Comparison of ENCODE assay signal across 15 mouse cellular contexts in genomic region chr5:144047324-144047723, GRCm38 (mm10). TPM values are rescaled to one million over a fixed set of nuclear protein-coding genes. Genes with fewer than 3 reads are reported as not detected.
DNase-seq lines count a peak whose midpoint lies in the region; ATAC-seq lines count a peak whose summit lies in the region.
"Had no signal": no experiment of that assay in that cellular context is flagged by ENCODE, and none has a peak within 500 bp of the region (broad histone marks: within the 10 kb centered on the region; RNA-seq: fewer than 3 reads in every experiment).

No protein-coding gene starts in this region.

- no peaks in the 10 kb centered on the region for H3K9me3 ChIP-seq in embryonic facial prominence, embryonic 14.5 days (ENCODE audit: control insufficient read depth, low read length)
- H3K9me3 ChIP-seq in embryonic facial prominence, embryonic 10.5 days: no peaks in the 10 kb centered on the region
- H3K9me3 ChIP-seq in hindbrain, embryonic 16.5 days (ENCODE audit: control insufficient read depth, low read length): no peaks in the 10 kb centered on the region
- H3K9me3 ChIP-seq in limb, embryonic 13.5 days: no peaks in the 10 kb centered on the region

- H3K4me2 ChIP-seq in embryonic facial prominence, embryonic 14.5 days (ENCODE audit: low read depth, low read length): peak overlapping the region; percentile 18; the same call in 1 of the 2 replicates
- no peak overlapping the region for H3K4me2 ChIP-seq in hindbrain, embryonic 16.5 days (ENCODE audit: low read length)
- no peak overlapping the region for H3K4me2 ChIP-seq in limb, embryonic 13.5 days (replicated peaks)
- H3K4me2 ChIP-seq: lung, embryonic 14.5 days; midbrain, embryonic 11.5 days had no signal

- DNase-seq in embryonic facial prominence, embryonic 14.5 days (ENCODE audit: low spot score): no peak
- no peak for DNase-seq in embryonic facial prominence, embryonic 10.5 days (ENCODE audit: low spot score)
- peak; percentile 62 to 66 for DNase-seq in cerebellum, postnatal 10 days
- no peak for DNase-seq in kidney, adult 8-10 months
- DNase-seq in heart, adult 18-20 months: no peak
- no peak for DNase-seq in MN1 (ENCODE audit: low spot score)
- DNase-seq: gastrocnemius, postnatal 25 days; lung, embryonic 14.5 days had no signal

- H3K9ac ChIP-seq in embryonic facial prominence, embryonic 14.5 days (ENCODE audit: low read depth, low read length): 0 out of 2 replicates have a peak overlapping the region, but pooled peaks have one; percentile 8
- H3K9ac ChIP-seq in hindbrain, embryonic 16.5 days (ENCODE audit: low read depth, low read length): no peak overlapping the region
- H3K9ac ChIP-seq in limb, embryonic 13.5 days: 0 out of 2 replicates have a peak overlapping the region, but pooled peaks have one; percentile 31
- H3K9ac ChIP-seq: lung, embryonic 14.5 days had no signal

- H3K27me3 ChIP-seq in embryonic facial prominence, embryonic 14.5 days (replicated peaks; ENCODE audit: control insufficient read depth, insufficient read depth, low read length): no peaks in the 10 kb centered on the region
- no peaks in the 10 kb centered on the region for H3K27me3 ChIP-seq in embryonic facial prominence, embryonic 10.5 days (replicated peaks; ENCODE audit: low read depth, poor library complexity, severe bottlenecking)
- H3K27me3 ChIP-seq in hindbrain, embryonic 16.5 days (replicated peaks; ENCODE audit: control insufficient read depth, insufficient read depth, low read length): no peaks in the 10 kb centered on the region
- no peaks in the 10 kb centered on the region for H3K27me3 ChIP-seq in limb, embryonic 13.5 days

- H3K27ac ChIP-seq in embryonic facial prominence, embryonic 14.5 days (replicated peaks; ENCODE audit: low read depth, low read length): no peak overlapping the region
- H3K27ac ChIP-seq in embryonic facial prominence, embryonic 10.5 days (replicated peaks): no peak overlapping the region
- H3K27ac ChIP-seq in hindbrain, embryonic 16.5 days (ENCODE audit: low read depth, low read length): peak overlapping the region; percentile 25; the same call in 1 of the 2 replicates
- no peak overlapping the region for H3K27ac ChIP-seq in limb, embryonic 13.5 days

- ATAC-seq in embryonic facial prominence, embryonic 14.5 days (ENCODE audit: low read depth): no peak
- ATAC-seq in hindbrain, embryonic 16.5 days: no peak
- ATAC-seq in limb, embryonic 13.5 days (ENCODE audit: low FRiP score, low read depth): no peak
- ATAC-seq: inflammation-experienced regulatory T-cells, adult 6 months had no signal

- no peaks in the 10 kb centered on the region for H3K36me3 ChIP-seq in embryonic facial prominence, embryonic 14.5 days (ENCODE audit: control insufficient read depth, insufficient read depth, low read length)
- H3K36me3 ChIP-seq in embryonic facial prominence, embryonic 10.5 days (replicated peaks): no peaks in the 10 kb centered on the region
- no peaks in the 10 kb centered on the region for H3K36me3 ChIP-seq in hindbrain, embryonic 16.5 days (ENCODE audit: control insufficient read depth, insufficient read depth, low read length)
- H3K36me3 ChIP-seq in limb, embryonic 13.5 days: no peaks in the 10 kb centered on the region

- H3K4me3 ChIP-seq in embryonic facial prominence, embryonic 14.5 days (ENCODE audit: low read depth, low read length): no peak overlapping the region
- no peak overlapping the region for H3K4me3 ChIP-seq in embryonic facial prominence, embryonic 10.5 days
- H3K4me3 ChIP-seq in hindbrain, embryonic 16.5 days (ENCODE audit: low read length): no peak overlapping the region
- H3K4me3 ChIP-seq in limb, embryonic 13.5 days: no peak overlapping the region

- H3K4me1 ChIP-seq in embryonic facial prominence, embryonic 14.5 days (ENCODE audit: control insufficient read depth, insufficient read depth, low read length): no peaks in the 10 kb centered on the region
- peaks cover 7% of the 10 kb centered on the region; the same call in 1 of the 2 replicates for H3K4me1 ChIP-seq in embryonic facial prominence, embryonic 10.5 days
- no peaks in the 10 kb centered on the region for H3K4me1 ChIP-seq in hindbrain, embryonic 16.5 days (ENCODE audit: control insufficient read depth, insufficient read depth, low read depth, low read length)
- peaks cover 4% of the 10 kb centered on the region; the same call in 1 of the 2 replicates for H3K4me1 ChIP-seq in limb, embryonic 13.5 days

- WGBS in embryonic facial prominence, embryonic 14.5 days: 52% methylated on average over 13 of the region's 13 CpGs
- 67% methylated on average over 13 of the region's 13 CpGs for WGBS in embryonic facial prominence, embryonic 10.5 days
- 45% methylated on average over 13 of the region's 13 CpGs for WGBS in hindbrain, embryonic 16.5 days
- WGBS in limb, embryonic 13.5 days: 64% methylated on average over 13 of the region's 13 CpGs

RNA-seq across cellular contexts. Expression of gene Ocm, which starts 20.9 kb away (rescaled TPM):
- 0.34 and 1.1 TPM in 2 replicates for polyA plus RNA-seq in embryonic facial prominence, embryonic 14.5 days (2014; fragmentation: Nextera tagmentation; extraction: Ambion mirVana)
- polyA plus RNA-seq in embryonic facial prominence, embryonic 10.5 days (2016; fragmentation: Nextera tagmentation; extraction: Ambion mirVana): not detected in 2 replicates
- 0.59 TPM in 1 of 2 replicates, not detected in the other for polyA plus RNA-seq in hindbrain, embryonic 16.5 days (2015; fragmentation: Nextera tagmentation; extraction: Ambion mirVana)
- not detected in 2 replicates for polyA plus RNA-seq in limb, embryonic 13.5 days (2015; fragmentation: Nextera tagmentation; extraction: Ambion mirVana)
- not detected for total RNA-seq in heart, adult 18-20 months (2021)
- total RNA-seq: adrenal gland, adult 18-20 months; gastrocnemius, postnatal 25 days; MEL had no signal
- polyA plus RNA-seq: embryonic facial prominence, embryonic 11.5 days; inflammation-experienced regulatory T-cells, adult 6 months; lung, embryonic 14.5 days; midbrain, embryonic 11.5 days had no signal

RNA-seq across cellular contexts. Expression of gene Ccz1, which starts 32.6 kb away (rescaled TPM):
- 69.6 and 76.1 TPM in 2 replicates for polyA plus RNA-seq in embryonic facial prominence, embryonic 14.5 days (2014; fragmentation: Nextera tagmentation; extraction: Ambion mirVana)
- polyA plus RNA-seq in embryonic facial prominence, embryonic 10.5 days (2016; fragmentation: Nextera tagmentation; extraction: Ambion mirVana): 91.4 and 99.3 TPM in 2 replicates
- 73.6 and 78.4 TPM in 2 replicates for polyA plus RNA-seq in hindbrain, embryonic 16.5 days (2015; fragmentation: Nextera tagmentation; extraction: Ambion mirVana)
- 84.5 and 85.5 TPM in 2 replicates for polyA plus RNA-seq in limb, embryonic 13.5 days (2015; fragmentation: Nextera tagmentation; extraction: Ambion mirVana)
- total RNA-seq in heart, adult 18-20 months (2021): 10 to 100 TPM; 25.1 to 28.1 TPM

RNA-seq across cellular contexts. Expression of gene Lmtk2, which starts 52.9 kb away (rescaled TPM):
- polyA plus RNA-seq in embryonic facial prominence, embryonic 14.5 days (2014; fragmentation: Nextera tagmentation; extraction: Ambion mirVana): 3.7 and 4.2 TPM in 2 replicates
- 5.0 and 5.9 TPM in 2 replicates for polyA plus RNA-seq in embryonic facial prominence, embryonic 10.5 days (2016; fragmentation: Nextera tagmentation; extraction: Ambion mirVana)
- polyA plus RNA-seq in hindbrain, embryonic 16.5 days (2015; fragmentation: Nextera tagmentation; extraction: Ambion mirVana): 9.1 TPM in 2 replicates
- 3.3 and 3.8 TPM in 2 replicates for polyA plus RNA-seq in limb, embryonic 13.5 days (2015; fragmentation: Nextera tagmentation; extraction: Ambion mirVana)
- 10 to 100 TPM; 29.7 to 31.3 TPM for total RNA-seq in heart, adult 18-20 months (2021)

Comparison
In these comparisons a context has a peak if more than half of its experiments do, and no peak if none do; other contexts are left out.
1. DNase-seq: peak in cerebellum, postnatal 10 days (2 of 2); none in embryonic facial prominence, embryonic 14.5 days (single experiment), embryonic facial prominence, embryonic 10.5 days (single experiment), kidney, adult 8-10 months (0 of 2), heart, adult 18-20 months (0 of 2) and MN1 (single experiment).